Mouse (Mus musculus) embryonic facial prominence, embryonic 10.5 days (tissue): Measurements from ENCODE around the gene Olfr586. TPM values are rescaled to one million over a fixed set of nuclear protein-coding genes. Genes with fewer than 3 reads are reported as not detected.

Experiments used
- DNase-seq: peaks from one replicate; pipeline ENCODE4 v3.0.0-alpha.2; 2017; ENCODE audit warnings: low spot score
- H3K27ac ChIP-seq: fragments of 300-500 bp; sonication (generic); replicated peaks from 2 replicates; pipeline ENCODE4 v1.5.1; 2016; ENCODE audit warnings: mild to moderate bottlenecking
- H3K27me3 ChIP-seq: fragments of 300-500 bp; sonication (generic); replicated peaks from 2 replicates; pipeline ENCODE4 v1.6.1; 2016; ENCODE audit warnings: low read depth, mild to moderate bottlenecking; ENCODE audit not compliant: poor library complexity, severe bottlenecking
- H3K36me3 ChIP-seq: fragments of 300-500 bp; sonication (generic); replicated peaks from 2 replicates; pipeline ENCODE4 v1.6.1; 2016; ENCODE audit warnings: mild to moderate bottlenecking, moderate library complexity
- H3K4me1 ChIP-seq: fragments of 300-500 bp; sonication (generic); 2 replicates; pipeline ENCODE4 v1.6.1; 2016
- H3K4me3 ChIP-seq: fragments of 300-500 bp; sonication (generic); 2 replicates; pipeline ENCODE4 v1.5.1; 2016; ENCODE audit warnings: mild to moderate bottlenecking, moderate library complexity
- H3K9me3 ChIP-seq: fragments of 300-500 bp; sonication (generic); 2 replicates; pipeline ENCODE4 v1.6.1; 2016; ENCODE audit warnings: mild to moderate bottlenecking
- WGBS: fragments of 180-500 bp; shearing (Covaris S2); methylation state at CpG from one replicate; pipeline ENCODE4 v1.1.7; 2016; 5-methylcytosine and 5-hydroxymethylcytosine counted together
- polyA plus RNA-seq: library from polyadenylated mRNA; unstranded; fragments of >200 nt; fragmentation: Nextera tagmentation; extraction: Ambion mirVana; gene quantifications from 2 replicates; pipeline ENCODE4 v1.2.1, GENCODE M21; 2016

Gene Olfr586
- polyA plus RNA-seq, result not detected in 2 replicates

- Histone ChIP-seq H3K27me3 (no peaks in the 10 kb centered on the region), H3K27ac (no peak within 1 kb of the TSS), H3K4me3 (no peak within 1 kb of the TSS), H3K9me3 (no peaks in the 10 kb centered on the region), H3K36me3 (no peaks in the 10 kb centered on the region), H3K4me1 (no peaks in the 10 kb centered on the region)
- no peak for DNase-seq
- 91% methylated on average over 3 of the region's 3 CpGs for WGBS
Observed at GRCm38 (mm10) chr7:103125538-103125937, at the start of gene Olfr586. TSS of gene Olfr586 (minus strand) at chr7:103125638.

DNA sequence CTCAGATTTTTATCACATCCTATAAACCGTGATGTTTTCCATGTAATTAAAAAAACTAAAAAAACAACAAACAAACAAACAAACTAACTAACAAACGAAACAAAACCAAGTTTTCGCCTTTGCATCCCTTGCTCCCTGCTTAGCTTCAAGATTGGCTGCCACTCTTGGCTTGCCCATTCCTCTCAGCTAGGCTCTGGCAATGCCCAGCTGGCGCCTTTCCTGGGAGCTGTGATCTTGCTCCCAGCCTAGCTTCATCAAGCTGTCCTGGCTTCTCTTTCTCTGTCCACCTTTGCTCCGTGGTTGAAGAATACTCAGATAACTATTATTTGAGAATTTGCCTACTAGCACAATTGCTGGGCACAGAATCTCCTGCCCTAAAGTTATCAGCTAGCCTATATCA, 44.3 kb upstream of the Olfr586 start:
- H3K27ac ChIP-seq, result no peak overlapping the region
- no peaks in the 10 kb centered on the region for H3K27me3 ChIP-seq
- no peak for DNase-seq
- H3K4me1 ChIP-seq, result no peaks in the 10 kb centered on the region
- H3K4me3 ChIP-seq, result no peak overlapping the region
- H3K9me3 ChIP-seq, result no peaks in the 10 kb centered on the region
- 82% methylated on average over 5 of the region's 5 CpGs for WGBS
- no peaks in the 10 kb centered on the region for H3K36me3 ChIP-seq

- H3K4me3 ChIP-seq, result no peak within 1 kb of the TSS
- no peak for DNase-seq
- no peaks in the 10 kb centered on the region for H3K9me3 ChIP-seq
- WGBS, result 72% methylated on average over 2 of the region's 2 CpGs
- no peaks in the 10 kb centered on the region for H3K4me1 ChIP-seq
- no peak within 1 kb of the TSS for H3K27ac ChIP-seq
- no peaks in the 10 kb centered on the region for H3K36me3 ChIP-seq
- no peaks in the 10 kb centered on the region for H3K27me3 ChIP-seq
Observed at GRCm38 (mm10) chr7:103156256-103156655, 30.8 kb upstream of the Olfr586 start, which contains the start of gene Olfr589. TSS of gene Olfr589 (minus strand) at chr7:103156356.

DNA sequence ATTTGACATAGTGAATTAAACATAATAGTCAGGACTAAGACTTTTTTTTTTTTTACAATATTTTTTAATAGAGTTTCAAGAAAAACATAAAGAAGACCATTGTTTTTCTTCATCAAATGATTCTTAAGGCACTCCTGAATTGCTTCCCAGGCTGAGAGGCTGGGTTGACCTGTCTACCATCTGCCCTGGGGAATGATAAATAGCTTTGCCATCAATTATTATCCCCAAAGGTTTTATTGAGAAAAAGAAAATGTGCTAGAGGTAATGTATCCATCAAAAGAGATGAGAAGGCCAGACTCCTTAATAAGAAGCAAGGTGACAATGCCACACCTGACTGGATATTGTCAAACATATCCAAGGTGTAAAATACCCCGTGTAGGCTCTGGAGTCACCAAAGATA, 15.1 kb upstream of the Olfr586 start, which contains the start of gene Olfr588-ps1:
Gene Olfr588-ps1, plus strand, starts transcription at position 301 of the 400 bp plus-strand sequence.
- no peaks in the 10 kb centered on the region for H3K4me1 ChIP-seq
- WGBS, result 93% methylated on average over 1 of the region's 1 CpGs
- DNase-seq, result no peak
- no peaks in the 10 kb centered on the region for H3K9me3 ChIP-seq
- H3K36me3 ChIP-seq, result no peaks in the 10 kb centered on the region
- H3K27ac ChIP-seq, result no peak within 1 kb of the TSS
- no peaks in the 10 kb centered on the region for H3K27me3 ChIP-seq
- H3K4me3 ChIP-seq, result no peak within 1 kb of the TSS

DNA sequence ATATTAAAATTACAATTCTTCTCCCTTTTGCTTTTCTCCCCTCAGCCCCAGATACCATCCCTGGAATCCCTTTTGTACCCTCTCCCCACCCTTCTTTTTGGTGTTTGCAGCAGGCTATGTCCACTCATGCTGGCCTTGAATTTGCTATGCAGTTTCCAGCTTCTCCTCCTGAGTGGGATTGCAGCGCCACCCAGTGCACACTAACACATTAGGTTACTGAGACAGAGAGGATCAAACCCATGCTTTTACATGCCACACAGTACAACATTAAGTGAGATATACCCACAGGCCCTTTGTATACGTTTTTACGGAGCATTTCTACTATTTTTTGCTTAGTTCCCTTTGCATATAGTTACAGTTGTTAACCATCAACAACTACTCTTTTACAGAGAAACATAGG, 6.0 kb downstream of the Olfr586 start:
- 50% methylated on average over 3 of the region's 3 CpGs for WGBS

DNA sequence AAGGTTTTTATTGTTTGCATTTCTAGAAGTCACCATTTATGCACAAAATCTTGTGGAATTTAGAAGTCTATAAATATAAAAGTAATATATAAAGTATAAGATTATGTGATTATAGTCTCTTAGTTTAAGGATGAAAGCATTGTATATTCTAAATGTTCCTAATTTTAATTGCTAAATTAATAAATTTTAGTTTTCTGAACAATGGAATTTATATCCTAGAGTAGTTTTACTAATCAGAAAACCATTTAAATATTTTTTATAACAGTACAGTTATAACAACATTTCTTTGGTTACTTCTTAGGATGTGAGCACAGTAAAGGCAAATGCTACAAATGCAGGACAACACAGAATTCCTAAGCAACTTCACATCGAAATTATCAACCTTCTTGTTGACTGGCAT, 28.0 kb downstream of the Olfr586 start, which contains the start of gene Olfr585:
Gene Olfr585, plus strand, starts transcription at position 301 of the 400 bp plus-strand sequence.
- no peaks in the 10 kb centered on the region for H3K36me3 ChIP-seq
- no peak within 1 kb of the TSS for H3K27ac ChIP-seq
- H3K4me1 ChIP-seq, result no peaks in the 10 kb centered on the region
- H3K9me3 ChIP-seq, result no peaks in the 10 kb centered on the region
- no peak for DNase-seq
- no peak within 1 kb of the TSS for H3K4me3 ChIP-seq
- WGBS, result 93% methylated on average over 1 of the region's 1 CpGs
- H3K27me3 ChIP-seq, result no peaks in the 10 kb centered on the region

More for the DNA sequence above, 6.0 kb downstream of the Olfr586 start:
- DNase-seq, result peak; percentile 11
- Histone ChIP-seq H3K4me3 (no peak overlapping the region), H3K27me3 (no peaks in the 10 kb centered on the region), H3K4me1 (no peaks in the 10 kb centered on the region), H3K27ac (no peak overlapping the region), H3K36me3 (no peaks in the 10 kb centered on the region), H3K9me3 (no peaks in the 10 kb centered on the region)

GRCm38 (mm10) chr7:103081585-103081984, 43.9 kb downstream of the Olfr586 start, which contains the start of gene Olfr584:
TSS of gene Olfr584 (plus strand) at chr7:103081885.
- DNase-seq, result no peak
- Histone ChIP-seq H3K27ac (no peak within 1 kb of the TSS), H3K4me1 (no peaks in the 10 kb centered on the region), H3K9me3 (peaks cover 15% of the 10 kb centered on the region), H3K27me3 (no peaks in the 10 kb centered on the region), H3K4me3 (no peak within 1 kb of the TSS), H3K36me3 (no peaks in the 10 kb centered on the region)
- WGBS, result 86% methylated on average over 1 of the region's 1 CpGs

Other genes starting within 250 kb of the Olfr586 start
- not detected in 2 replicates for gene Olfr568, start 248.5 kb downstream of the Olfr586 start, polyA plus RNA-seq
- not detected in 2 replicates for gene Olfr569, start 234.8 kb downstream of the Olfr586 start, polyA plus RNA-seq
- not detected in 2 replicates for gene Olfr570, start 231.1 kb downstream of the Olfr586 start, polyA plus RNA-seq
- gene Olfr571, start 208.1 kb downstream of the Olfr586 start, polyA plus RNA-seq, result 0.07 TPM in 1 of 2 replicates, not detected in the other
- gene Olfr572, start 201.2 kb downstream of the Olfr586 start, polyA plus RNA-seq, result not detected in 2 replicates
- not detected in 2 replicates for gene Olfr573-ps1, start 183.1 kb downstream of the Olfr586 start, polyA plus RNA-seq
- not detected in 2 replicates for gene Olfr574, start 177.2 kb downstream of the Olfr586 start, polyA plus RNA-seq
- not detected in 2 replicates for gene Olfr575, start 166.9 kb downstream of the Olfr586 start, polyA plus RNA-seq
- gene Olfr576, start 163.0 kb downstream of the Olfr586 start, polyA plus RNA-seq, result not detected in 2 replicates
- not detected in 2 replicates for gene Olfr577, start 149.7 kb downstream of the Olfr586 start, polyA plus RNA-seq
- not detected in 2 replicates for gene Olfr578, start 136.3 kb downstream of the Olfr586 start, polyA plus RNA-seq
- gene Olfr582, start 87.6 kb downstream of the Olfr586 start, polyA plus RNA-seq, result not detected in 2 replicates
- not detected in 2 replicates for gene Olfr583, start 74.3 kb downstream of the Olfr586 start, polyA plus RNA-seq
- gene Olfr584, start 43.8 kb downstream of the Olfr586 start, polyA plus RNA-seq, result not detected in 2 replicates
- gene Olfr585, start 27.9 kb downstream of the Olfr586 start, polyA plus RNA-seq, result not detected in 2 replicates
- not detected in 2 replicates for gene Olfr588-ps1, start 15.2 kb upstream of the Olfr586 start, polyA plus RNA-seq
- gene Olfr589, start 30.7 kb upstream of the Olfr586 start, polyA plus RNA-seq, result not detected in 2 replicates
- gene Olfr591, start 52.7 kb upstream of the Olfr586 start, polyA plus RNA-seq, result not detected in 2 replicates
- not detected in 2 replicates for gene Olfr592, start 59.2 kb upstream of the Olfr586 start, polyA plus RNA-seq
- not detected in 2 replicates for gene Olfr593, start 86.2 kb upstream of the Olfr586 start, polyA plus RNA-seq
- gene Olfr594, start 91.4 kb upstream of the Olfr586 start, polyA plus RNA-seq, result not detected in 2 replicates
- not detected in 2 replicates for gene Usp17ld, start 126.9 kb upstream of the Olfr586 start, polyA plus RNA-seq
- gene Olfr596, start 180.0 kb upstream of the Olfr586 start, polyA plus RNA-seq, result not detected in 2 replicates
- gene Olfr597, start 190.7 kb upstream of the Olfr586 start, polyA plus RNA-seq, result not detected in 2 replicates
- not detected in 2 replicates for gene Olfr598, start 197.9 kb upstream of the Olfr586 start, polyA plus RNA-seq
- gene Olfr599, start 210.3 kb upstream of the Olfr586 start, polyA plus RNA-seq, result not detected in 2 replicates
- gene Olfr600, start 224.0 kb upstream of the Olfr586 start, polyA plus RNA-seq, result not detected in 2 replicates
- not detected in 2 replicates for gene Olfr601, start 237.0 kb upstream of the Olfr586 start, polyA plus RNA-seq